Mouse (Mus musculus) liver, postnatal 0 days (tissue): ENCODE measurements at regions not wholly inside any gene's neighbourhood (a gene's known extent, or its start where the extent isn't known, plus 50 kb on each side); places are given as distances from the start of the nearest gene placed in this dataset.

ENCODE experiments used
- CTCF ChIP-seq: sonication (generic); IDR thresholded peaks from 2 replicates; pipeline ENCODE4 v1.5.1; 2016; ENCODE audit warnings: antibody characterized with exemption, low read depth
- EP300 ChIP-seq: IDR thresholded peaks from 2 replicates; pipeline ENCODE4 v1.6.1; 2016; ENCODE audit warnings: antibody characterized with exemption, low read depth, mild to moderate bottlenecking

DNA sequence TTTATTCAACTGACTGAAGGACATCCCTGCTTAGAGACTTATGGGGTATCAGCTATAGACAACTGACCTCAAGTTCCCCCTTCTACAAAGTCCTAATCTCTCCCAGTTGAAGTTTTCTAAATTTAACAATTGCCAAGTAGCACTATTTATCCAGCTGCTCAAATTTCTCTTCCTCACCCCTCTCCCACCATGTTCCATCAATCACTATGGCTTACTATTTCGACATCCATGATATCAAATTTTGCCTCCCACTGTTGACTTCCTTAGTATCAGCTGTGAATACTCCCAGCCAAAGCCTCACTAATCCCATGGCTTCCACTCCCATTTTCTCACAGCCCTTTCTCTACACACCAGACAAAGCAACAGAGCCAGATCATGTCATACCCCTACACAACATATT, 170.7 kb upstream of the Fmr1 start:
- no peak for TF ChIP-seq CTCF
- TF ChIP-seq EP300: no peak
